Mouse (Mus musculus) T-cell, adult 66 days (primary cell): ENCODE data around the gene Col6a2. TPM values are rescaled to one million over a fixed set of nuclear protein-coding genes. Genes with fewer than 3 reads are reported as not detected.

Experiments used
- total RNA-seq, 2 experiments: library from RNA; stranded (reverse); gene quantifications; 3 replicates in 1 of 2; 4 replicates in 1 of 2; pipeline ENCODE4 v1.2.4; 2023

The Col6a2 gene
- not detected for total RNA-seq

DNA sequence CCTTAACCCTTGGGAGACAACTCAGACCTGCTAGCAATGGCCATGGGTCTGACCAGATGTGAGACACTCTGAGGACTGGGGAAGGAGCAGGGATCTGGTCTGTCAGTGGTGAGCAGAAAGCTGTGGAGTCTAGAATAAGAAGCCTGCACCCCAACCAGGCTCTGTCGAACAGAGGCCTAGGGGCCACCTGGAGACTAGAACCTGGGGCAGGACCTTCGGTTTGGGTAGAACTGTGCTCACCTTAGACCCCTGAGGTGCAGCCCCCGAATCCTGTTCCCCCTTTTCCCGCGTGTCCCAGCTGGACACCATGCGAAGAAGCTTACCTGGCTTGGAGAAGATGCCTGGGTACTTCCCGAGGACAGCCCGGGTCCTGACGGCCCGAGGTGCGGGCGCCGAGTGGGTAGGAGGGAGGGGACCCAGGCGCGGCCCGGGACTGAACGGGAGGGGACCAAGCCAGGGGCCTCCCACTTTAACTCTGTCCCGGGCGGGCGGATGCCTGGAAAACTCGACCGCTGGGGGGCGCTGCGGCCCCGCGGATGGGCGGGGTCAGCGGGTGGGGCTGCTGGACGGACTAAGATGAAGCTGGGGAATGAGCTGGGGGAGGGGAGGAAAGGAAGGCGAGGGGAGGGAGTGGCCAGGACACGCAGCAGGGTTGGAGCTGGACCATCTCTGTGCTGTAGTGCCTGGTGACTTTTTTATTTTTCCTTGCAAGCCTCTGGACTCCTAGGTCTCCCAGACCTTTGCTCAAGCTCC, at the start of gene Col6a2:
Gene Col6a2 (minus strand): TSS at position 703 of the 753 bp plus-strand sequence.

DNA sequence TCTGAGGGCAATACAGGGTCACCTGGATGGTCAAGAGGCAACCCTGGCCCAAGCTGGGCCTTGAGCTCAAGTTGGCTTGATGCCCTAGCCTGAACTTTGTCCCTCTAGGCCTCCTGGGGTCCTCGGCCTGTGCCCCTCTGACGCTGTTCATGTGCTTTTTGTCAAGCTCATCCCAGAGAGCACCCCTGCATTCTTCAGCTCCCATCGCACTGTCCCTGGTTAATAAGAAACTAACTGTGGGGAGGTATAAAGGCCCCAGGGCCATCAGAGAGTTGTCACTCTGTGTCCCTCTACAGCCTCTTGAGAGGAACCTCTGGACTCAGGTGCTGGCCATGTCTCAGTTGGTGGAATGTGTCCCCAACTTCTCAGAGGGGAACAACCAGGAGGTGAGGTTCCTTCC, 48.1 kb downstream of the Col6a2 start, which contains the start of gene Ftcd:
Gene Ftcd (plus strand): TSS at position 275 of the 400 bp plus-strand sequence.

DNA sequence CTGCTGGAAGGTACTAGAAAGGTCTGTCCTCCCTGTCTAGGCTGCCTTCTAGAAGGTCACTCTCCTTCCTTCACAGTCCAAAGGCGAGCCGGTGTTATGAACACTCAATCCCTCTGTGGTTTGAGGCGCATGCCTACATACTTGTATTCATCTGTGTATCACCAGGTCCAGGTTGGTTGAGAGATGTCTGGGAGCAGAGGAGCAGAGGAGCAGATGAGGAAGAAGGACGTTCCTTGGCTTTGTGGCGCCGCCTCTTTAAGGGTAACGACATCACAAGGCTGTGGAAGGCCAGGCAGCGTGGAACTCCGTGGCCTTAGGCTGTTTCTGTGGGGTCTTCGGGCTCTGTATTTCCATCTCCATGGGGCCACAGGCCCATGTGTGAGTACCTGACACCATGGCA, 61.5 kb downstream of the Col6a2 start, which contains the start of gene Spatc1l:
Gene Spatc1l (plus strand): TSS at position 301 of the 400 bp plus-strand sequence.

Other genes starting within 250 kb of the Col6a2 start
- 10 to 100 TPM; 19.6 to 29.2 TPM for gene AC141477.1, start 183.2 kb downstream of the Col6a2 start, total RNA-seq
- 10 to 100 TPM; 68.2 to 73.3 TPM for gene Pcnt, start 180.8 kb downstream of the Col6a2 start, total RNA-seq
- not detected for gene 2610028H24Rik, start 174.5 kb downstream of the Col6a2 start, total RNA-seq
- 10 to 100 TPM; 66.1 to 75.6 TPM for gene Mcm3ap, start 154.7 kb downstream of the Col6a2 start, total RNA-seq
- 1 to 10 TPM; 1.5 to 1.9 TPM for gene Ybey, start 154.5 kb downstream of the Col6a2 start, total RNA-seq
- gene Lss, start 92.0 kb downstream of the Col6a2 start, total RNA-seq, result 10 to 100 TPM; 33.6 to 41.8 TPM
- gene Spatc1l, start 61.4 kb downstream of the Col6a2 start, total RNA-seq, result 1 to 10 TPM in 1 of 2 experiments, not detected in 1; 1.3 TPM
- not detected for gene Ftcd, start 48.0 kb downstream of the Col6a2 start, total RNA-seq
- not detected for gene Col6a1, start 102.5 kb upstream of the Col6a2 start, total RNA-seq